Mouse (Mus musculus): ENCODE data around the gene Gda. TPM values are rescaled to one million over a fixed set of nuclear protein-coding genes. Genes with fewer than 3 reads are reported as not detected.

Gda gene
- polyA plus RNA-seq, 1 experiment from 2014 or later, result 0.08 TPM

GRCm38 (mm10) chr19:21397994-21398393 is 75.3 kb downstream of the Gda start:
- H3K9me3 ChIP-seq, result no peaks in the 10 kb centered on the region
- no peaks in the 10 kb centered on the region for H3K27me3 ChIP-seq (replicated peaks)
- no peak overlapping the region for H3K27ac ChIP-seq (replicated peaks)
- ATAC-seq (ENCODE audit: extremely low read depth, insufficient number of reproducible peaks, low FRiP score, low TSS enrichment), result no peak
- no peak overlapping the region for H3K4me2 ChIP-seq
- H3K4me3 ChIP-seq, result no peak overlapping the region
- no peak overlapping the region for H3K9ac ChIP-seq
- 0 out of 2 replicates have a peak, but pooled peaks cover 2% of the 10 kb centered on the region for H3K4me1 ChIP-seq
- H3K36me3 ChIP-seq, result no peaks in the 10 kb centered on the region

- WGBS, result 84% methylated on average over 7 of the region's 7 CpGs
- H3K9me3 ChIP-seq, result no peaks in the 10 kb centered on the region
- H3K9ac ChIP-seq, result no peak overlapping the region
- H3K4me3 ChIP-seq, result no peak overlapping the region
- no peak overlapping the region for H3K4me2 ChIP-seq
- H3K27ac ChIP-seq (replicated peaks), result no peak overlapping the region
- H3K36me3 ChIP-seq, result no peaks in the 10 kb centered on the region
- ATAC-seq (ENCODE audit: extremely low read depth, insufficient number of reproducible peaks, low FRiP score, low TSS enrichment), result no peak
- H3K27me3 ChIP-seq (replicated peaks), result no peaks in the 10 kb centered on the region
- H3K4me1 ChIP-seq, result 0 out of 2 replicates have a peak, but pooled peaks cover 4% of the 10 kb centered on the region
Measured at GRCm38 (mm10) chr19:21396364-21396763, 76.9 kb downstream of the Gda start.

GRCm38 (mm10) chr19:21390904-21391303 is 82.3 kb downstream of the Gda start:
- no peaks in the 10 kb centered on the region for H3K9me3 ChIP-seq
- H3K4me2 ChIP-seq, result no peak overlapping the region
- no peaks in the 10 kb centered on the region for H3K36me3 ChIP-seq
- H3K27me3 ChIP-seq (replicated peaks), result no peaks in the 10 kb centered on the region
- no peak overlapping the region for H3K9ac ChIP-seq
- no peak for ATAC-seq (ENCODE audit: extremely low read depth, insufficient number of reproducible peaks, low FRiP score, low TSS enrichment)
- no peak overlapping the region for H3K4me3 ChIP-seq
- no peak overlapping the region for H3K27ac ChIP-seq (replicated peaks)
- WGBS, result 83% methylated on average over 7 of the region's 7 CpGs
- H3K4me1 ChIP-seq, result 0 out of 2 replicates have a peak, but pooled peaks cover 4% of the 10 kb centered on the region

- WGBS, result 49% methylated on average over 2 of the region's 2 CpGs
- Histone ChIP-seq H3K27ac (replicated peaks) (no peak overlapping the region), H3K4me2 (no peak overlapping the region), H3K9ac (no peak overlapping the region), H3K9me3 (no peaks in the 10 kb centered on the region), H3K4me3 (no peak overlapping the region), H3K36me3 (no peaks in the 10 kb centered on the region), H3K27me3 (replicated peaks) (no peaks in the 10 kb centered on the region), H3K4me1 (no peaks in the 10 kb centered on the region)
- ATAC-seq (ENCODE audit: extremely low read depth, insufficient number of reproducible peaks, low FRiP score, low TSS enrichment), result no peak
Measured at GRCm38 (mm10) chr19:21386842-21387241, 86.4 kb downstream of the Gda start.

- Histone ChIP-seq H3K4me1 (no peaks in the 10 kb centered on the region), H3K27ac (replicated peaks) (no peak overlapping the region), H3K36me3 (no peaks in the 10 kb centered on the region), H3K9me3 (no peaks in the 10 kb centered on the region), H3K9ac (no peak overlapping the region), H3K4me3 (no peak overlapping the region), H3K4me2 (no peak overlapping the region), H3K27me3 (replicated peaks) (no peaks in the 10 kb centered on the region)
- 80% methylated on average over 3 of the region's 3 CpGs for WGBS
- ATAC-seq (ENCODE audit: extremely low read depth, insufficient number of reproducible peaks, low FRiP score, low TSS enrichment), result no peak
Measured at GRCm38 (mm10) chr19:21384231-21384630, 89.0 kb downstream of the Gda start.

- no peak overlapping the region for H3K4me2 ChIP-seq
- no peaks in the 10 kb centered on the region for H3K27me3 ChIP-seq (replicated peaks)
- H3K4me3 ChIP-seq, result no peak overlapping the region
- H3K4me1 ChIP-seq, result no peaks in the 10 kb centered on the region
- ATAC-seq (ENCODE audit: extremely low read depth, insufficient number of reproducible peaks, low FRiP score, low TSS enrichment), result no peak
- no peak overlapping the region for H3K9ac ChIP-seq
- H3K9me3 ChIP-seq, result no peaks in the 10 kb centered on the region
- H3K27ac ChIP-seq (replicated peaks), result no peak overlapping the region
- WGBS, result 70% methylated on average over 6 of the region's 6 CpGs
- H3K36me3 ChIP-seq, result no peaks in the 10 kb centered on the region
Measured at GRCm38 (mm10) chr19:21383491-21384226, 89.6 kb downstream of the Gda start.

GRCm38 (mm10) chr19:21381696-21382095 is 91.5 kb downstream of the Gda start:
- H3K4me2 ChIP-seq, result no peak overlapping the region
- WGBS, result 61% methylated on average over 2 of the region's 2 CpGs
- no peak for ATAC-seq (ENCODE audit: extremely low read depth, insufficient number of reproducible peaks, low FRiP score, low TSS enrichment)
- H3K4me1 ChIP-seq, result no peaks in the 10 kb centered on the region
- H3K9ac ChIP-seq, result no peak overlapping the region
- H3K27ac ChIP-seq (replicated peaks), result no peak overlapping the region
- H3K27me3 ChIP-seq (replicated peaks), result no peaks in the 10 kb centered on the region
- H3K4me3 ChIP-seq, result no peak overlapping the region
- no peaks in the 10 kb centered on the region for H3K36me3 ChIP-seq
- no peaks in the 10 kb centered on the region for H3K9me3 ChIP-seq

- ATAC-seq (ENCODE audit: extremely low read depth, insufficient number of reproducible peaks, low FRiP score, low TSS enrichment), result no peak
- no peak overlapping the region for H3K9ac ChIP-seq
- H3K4me3 ChIP-seq, result no peak overlapping the region
- no peak overlapping the region for H3K4me2 ChIP-seq
- H3K27ac ChIP-seq (replicated peaks), result no peak overlapping the region
- H3K4me1 ChIP-seq, result no peaks in the 10 kb centered on the region
- no peaks in the 10 kb centered on the region for H3K9me3 ChIP-seq
- no peaks in the 10 kb centered on the region for H3K36me3 ChIP-seq
- H3K27me3 ChIP-seq (replicated peaks), result no peaks in the 10 kb centered on the region
- 90% methylated on average over 5 of the region's 5 CpGs for WGBS
Measured at GRCm38 (mm10) chr19:21379195-21379594, 94.0 kb downstream of the Gda start.

GRCm38 (mm10) chr19:21376445-21377218 is 96.6 kb downstream of the Gda start:
- no peaks in the 10 kb centered on the region for H3K36me3 ChIP-seq
- WGBS, result 80% methylated on average over 4 of the region's 4 CpGs
- H3K27ac ChIP-seq (replicated peaks), result no peak overlapping the region
- no peak overlapping the region for H3K4me3 ChIP-seq
- H3K9me3 ChIP-seq, result 0 out of 2 replicates have a peak, but pooled peaks cover 1% of the 10 kb centered on the region
- no peaks in the 10 kb centered on the region for H3K4me1 ChIP-seq
- no peak for ATAC-seq (ENCODE audit: extremely low read depth, insufficient number of reproducible peaks, low FRiP score, low TSS enrichment)
- H3K9ac ChIP-seq, result no peak overlapping the region
- no peak overlapping the region for H3K4me2 ChIP-seq
- no peaks in the 10 kb centered on the region for H3K27me3 ChIP-seq (replicated peaks)

- H3K36me3 ChIP-seq, result no peaks in the 10 kb centered on the region
- no peak overlapping the region for H3K4me2 ChIP-seq
- H3K27me3 ChIP-seq (replicated peaks), result no peaks in the 10 kb centered on the region
- no peak overlapping the region for H3K4me3 ChIP-seq
- WGBS, result 48% methylated on average over 11 of the region's 11 CpGs
- no peak overlapping the region for H3K9ac ChIP-seq
- ATAC-seq (ENCODE audit: extremely low read depth, insufficient number of reproducible peaks, low FRiP score, low TSS enrichment), result no peak
- no peak overlapping the region for H3K27ac ChIP-seq (replicated peaks)
- 0 out of 2 replicates have a peak, but pooled peaks cover 7% of the 10 kb centered on the region for H3K9me3 ChIP-seq
- H3K4me1 ChIP-seq, result no peaks in the 10 kb centered on the region
Measured at GRCm38 (mm10) chr19:21373073-21373755, 100.0 kb downstream of the Gda start.

- Histone ChIP-seq H3K27me3 (replicated peaks) (no peaks in the 10 kb centered on the region), H3K4me1 (no peaks in the 10 kb centered on the region), H3K36me3 (no peaks in the 10 kb centered on the region), H3K4me2 (no peak overlapping the region), H3K4me3 (no peak overlapping the region), H3K9me3 (0 out of 2 replicates have a peak, but pooled peaks cover 7% of the 10 kb centered on the region), H3K9ac (no peak overlapping the region), H3K27ac (replicated peaks) (no peak overlapping the region)
- WGBS, result 68% methylated on average over 12 of the region's 12 CpGs
- ATAC-seq (ENCODE audit: extremely low read depth, insufficient number of reproducible peaks, low FRiP score, low TSS enrichment), result no peak
Measured at GRCm38 (mm10) chr19:21372395-21373072, 100.7 kb downstream of the Gda start.

Data from heart, embryonic 13.5 days (tissue).